In genomic region chr19:44332833-44333623, GRCm38 (mm10) we compare ENCODE assay signal across 8 mouse cellular contexts. TPM values are rescaled to one million over a fixed set of nuclear protein-coding genes. Genes with fewer than 3 reads are reported as not detected.
DNase-seq lines count a peak whose midpoint lies in the region; ATAC-seq and TF ChIP-seq lines count a peak whose summit lies in the region.

Scd4 (plus strand) TSS chr19:44333092.

- peak; percentile 60 for DNase-seq in hindbrain, postnatal 0 days (ENCODE audit: low spot score)
- DNase-seq in hindbrain, embryonic 10.5 days (ENCODE audit: low spot score): no peak
- DNase-seq in cerebellum, adult 9-11 months: peak; percentile 83
- DNase-seq in kidney, adult 2 months: peak; percentile 85
- peak; percentile 60 to 63 for DNase-seq in right cerebral cortex, adult 2 months (ENCODE audit: low spot score in 2 of 2)
- no peak for DNase-seq in lung, postnatal 10 days
- DNase-seq in urinary bladder, postnatal 14 days (ENCODE audit: low spot score): no peak

- peak; percentile 43; the same call in 1 of the 2 replicates for ATAC-seq in hindbrain, postnatal 0 days
- no peak for ATAC-seq in liver, embryonic 12.5 days

- TF ChIP-seq CTCF in hindbrain, postnatal 0 days (IDR thresholded peaks at IDR 0.05; ENCODE audit: low read depth): no peak
- TF ChIP-seq CTCF in kidney, adult 2 months (conservative IDR thresholded peaks at IDR 0.05; ENCODE audit: insufficient read depth, insufficient read length, low read depth, low read length): no peak

- 53% methylated on average over 10 of the region's 10 CpGs for WGBS in hindbrain, postnatal 0 days
- WGBS in hindbrain, embryonic 10.5 days: 87% methylated on average over 10 of the region's 10 CpGs
- 55% methylated on average over 10 of the region's 10 CpGs for WGBS in kidney, adult 2 months
- WGBS in liver, embryonic 12.5 days (ENCODE audit: insufficient replicate concordance): 72% methylated on average over 10 of the region's 10 CpGs

- no peak within 1 kb of the TSS for H3K4me2 ChIP-seq in hindbrain, postnatal 0 days (ENCODE audit: low read depth, low read length)
- no peak within 1 kb of the TSS for H3K4me2 ChIP-seq in liver, embryonic 12.5 days

- no peaks in the 10 kb centered on the region for H3K9me3 ChIP-seq in hindbrain, postnatal 0 days (ENCODE audit: low read length)
- no peaks in the 10 kb centered on the region for H3K9me3 ChIP-seq in hindbrain, embryonic 10.5 days
- no peaks in the 10 kb centered on the region for H3K9me3 ChIP-seq in liver, embryonic 12.5 days (replicated peaks)

- TF ChIP-seq POLR2A in kidney, adult 2 months (IDR thresholded peaks at IDR 0.05; ENCODE audit: low read depth, low read length): no peak

- H3K36me3 ChIP-seq in hindbrain, postnatal 0 days (ENCODE audit: insufficient read depth, low read length): no peaks in the 10 kb centered on the region
- H3K36me3 ChIP-seq in hindbrain, embryonic 10.5 days: no peaks in the 10 kb centered on the region
- no peaks in the 10 kb centered on the region for H3K36me3 ChIP-seq in kidney, adult 2 months (ENCODE audit: control insufficient read depth, insufficient read depth, low read length)
- no peaks in the 10 kb centered on the region for H3K36me3 ChIP-seq in liver, embryonic 12.5 days

- no peak within 1 kb of the TSS for H3K9ac ChIP-seq in hindbrain, postnatal 0 days (replicated peaks; ENCODE audit: low read length)
- H3K9ac ChIP-seq in liver, embryonic 12.5 days: no peak within 1 kb of the TSS

- H3K4me3 ChIP-seq in hindbrain, postnatal 0 days (ENCODE audit: low read length): no peak within 1 kb of the TSS
- H3K4me3 ChIP-seq in hindbrain, embryonic 10.5 days: no peak within 1 kb of the TSS
- H3K4me3 ChIP-seq in kidney, adult 2 months (ENCODE audit: insufficient read depth, low read depth, low read length): no peak within 1 kb of the TSS
- no peak within 1 kb of the TSS for H3K4me3 ChIP-seq in liver, embryonic 12.5 days

- H3K27ac ChIP-seq in hindbrain, postnatal 0 days: peak within 1 kb of the TSS; percentile 41; the same call in 1 of the 2 replicates
- H3K27ac ChIP-seq in hindbrain, embryonic 10.5 days: no peak within 1 kb of the TSS
- no peak within 1 kb of the TSS for H3K27ac ChIP-seq in kidney, adult 2 months (ENCODE audit: insufficient read depth, low read depth, low read length)
- no peak within 1 kb of the TSS for H3K27ac ChIP-seq in liver, embryonic 12.5 days

- H3K27me3 ChIP-seq in hindbrain, postnatal 0 days (ENCODE audit: insufficient read depth, low read length): no peaks in the 10 kb centered on the region
- no peaks in the 10 kb centered on the region for H3K27me3 ChIP-seq in hindbrain, embryonic 10.5 days (ENCODE audit: insufficient read depth, poor library complexity, severe bottlenecking)
- H3K27me3 ChIP-seq in kidney, adult 2 months (replicated peaks; ENCODE audit: control insufficient read depth, insufficient read depth, low read length): no peaks in the 10 kb centered on the region
- H3K27me3 ChIP-seq in liver, embryonic 12.5 days (replicated peaks): peaks cover 6% of the 10 kb centered on the region; the same call in 1 of the 2 replicates

- H3K4me1 ChIP-seq in hindbrain, postnatal 0 days (ENCODE audit: insufficient read depth, low read length): no peaks in the 10 kb centered on the region
- H3K4me1 ChIP-seq in hindbrain, embryonic 10.5 days (replicated peaks): peaks cover 7% of the 10 kb centered on the region; the same call in 1 of the 2 replicates
- peaks cover 7% of the 10 kb centered on the region for H3K4me1 ChIP-seq in kidney, adult 2 months (ENCODE audit: control insufficient read depth, insufficient read depth, low read length)
- H3K4me1 ChIP-seq in liver, embryonic 12.5 days: no peaks in the 10 kb centered on the region

RNA-seq across cellular contexts. Expression of gene Scd4, which starts in this region (rescaled TPM):
- total RNA-seq in hindbrain, postnatal 0 days (2014; rRNA removed): 0.84 and 1.5 TPM in 2 replicates
- polyA plus RNA-seq in hindbrain, postnatal 0 days (2015; fragmentation: Nextera tagmentation; extraction: Ambion mirVana): 0.09 and 0.16 TPM in 2 replicates
- 0.09 TPM in 1 of 2 replicates, not detected in the other for polyA plus RNA-seq in hindbrain, embryonic 10.5 days (2016; fragmentation: Nextera tagmentation; extraction: Ambion mirVana)
- polyA plus RNA-seq in kidney, adult 2 months (2012; rRNA removed): 0.23 and 0.26 TPM in 2 replicates
- polyA plus RNA-seq in liver, embryonic 12.5 days (2016; fragmentation: Nextera tagmentation; extraction: Ambion mirVana): 0.04 TPM in 1 of 2 replicates, not detected in the other

Comparison
In these comparisons a context has a peak if more than half of its experiments do, and no peak if none do; other contexts are left out.
1. DNase-seq: peak in hindbrain, postnatal 0 days (single experiment), cerebellum, adult 9-11 months (single experiment) and right cerebral cortex, adult 2 months (2 of 2); none in hindbrain, embryonic 10.5 days (single experiment), lung, postnatal 10 days (single experiment) and urinary bladder, postnatal 14 days (single experiment).
2. Peak in DNase-seq in kidney, adult 2 months; RNA of the gene not detected or under 1 TPM.